Mouse (Mus musculus): ENCODE data around the gene Adam8. TPM values are rescaled to one million over a fixed set of nuclear protein-coding genes. Genes with fewer than 3 reads are reported as not detected.
A peak's percentile ranks its signal among the peaks of the same experiment; 100 is the strongest.

Adam8 gene
- polyA plus RNA-seq, 1 experiment from 2014 or later = 1.6 TPM

GRCm38 (mm10) chr7:139974307-139974706 is 18.1 kb downstream of the Adam8 start:
- no peak overlapping the region for H3K9ac ChIP-seq (ENCODE audit: low read length)
- no peak overlapping the region for H3K4me2 ChIP-seq (ENCODE audit: low read length)
- H3K4me1 ChIP-seq (replicated peaks; ENCODE audit: control insufficient read depth, insufficient read depth, low read length) = no peaks in the 10 kb centered on the region; the same call in 1 of the 2 replicates
- H3K9me3 ChIP-seq (ENCODE audit: control insufficient read depth, low read length) = no peaks in the 10 kb centered on the region
- WGBS = 86% methylated on average over 10 of the region's 10 CpGs
- H3K36me3 ChIP-seq (ENCODE audit: control insufficient read depth, insufficient read depth, low read length) = no peaks in the 10 kb centered on the region
- no peak for ATAC-seq (replicated peaks; ENCODE audit: low FRiP score, low TSS enrichment, low read depth)
- H3K27ac ChIP-seq (ENCODE audit: low read depth) = no peak overlapping the region
- no peaks in the 10 kb centered on the region for H3K27me3 ChIP-seq (replicated peaks; ENCODE audit: control insufficient read depth, insufficient read depth, low read length)
- no peak overlapping the region for H3K4me3 ChIP-seq (ENCODE audit: low read depth, low read length)
- DNase-seq (ENCODE audit: low spot score) = no peak

DNA sequence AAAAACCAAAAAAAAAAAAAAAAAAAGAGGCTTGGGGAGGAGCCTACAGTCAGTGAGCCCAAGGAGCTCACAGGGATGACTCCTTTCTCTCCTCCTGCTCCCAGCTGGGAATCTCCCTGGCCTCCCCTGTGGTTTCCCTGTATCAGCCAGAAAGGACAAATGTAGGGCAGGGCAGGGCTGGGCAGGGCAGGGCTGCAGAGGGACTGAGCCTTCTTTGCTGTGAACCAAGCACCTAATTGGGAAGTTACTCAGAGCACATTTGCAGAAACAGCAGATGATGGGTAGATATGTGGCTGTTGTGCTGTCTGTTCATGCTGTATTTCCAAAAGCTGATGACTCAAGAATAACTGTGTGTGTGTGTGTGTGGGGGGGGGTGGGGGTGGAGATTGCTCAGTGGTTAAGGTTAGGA is 19.4 kb downstream of the Adam8 start:
- no peak overlapping the region for H3K27ac ChIP-seq (ENCODE audit: low read depth)
- DNase-seq (ENCODE audit: low spot score) = no peak
- no peaks in the 10 kb centered on the region for H3K27me3 ChIP-seq (replicated peaks; ENCODE audit: control insufficient read depth, insufficient read depth, low read length)
- H3K9ac ChIP-seq (ENCODE audit: low read length) = no peak overlapping the region
- no peak for ATAC-seq (replicated peaks; ENCODE audit: low FRiP score, low TSS enrichment, low read depth)
- H3K4me1 ChIP-seq (replicated peaks; ENCODE audit: control insufficient read depth, insufficient read depth, low read length) = no peaks in the 10 kb centered on the region
- no peak overlapping the region for H3K4me2 ChIP-seq (ENCODE audit: low read length)
- no peaks in the 10 kb centered on the region for H3K9me3 ChIP-seq (ENCODE audit: control insufficient read depth, low read length)
- H3K36me3 ChIP-seq (ENCODE audit: control insufficient read depth, insufficient read depth, low read length) = no peaks in the 10 kb centered on the region
- H3K4me3 ChIP-seq (ENCODE audit: low read depth, low read length) = no peak overlapping the region

DNA sequence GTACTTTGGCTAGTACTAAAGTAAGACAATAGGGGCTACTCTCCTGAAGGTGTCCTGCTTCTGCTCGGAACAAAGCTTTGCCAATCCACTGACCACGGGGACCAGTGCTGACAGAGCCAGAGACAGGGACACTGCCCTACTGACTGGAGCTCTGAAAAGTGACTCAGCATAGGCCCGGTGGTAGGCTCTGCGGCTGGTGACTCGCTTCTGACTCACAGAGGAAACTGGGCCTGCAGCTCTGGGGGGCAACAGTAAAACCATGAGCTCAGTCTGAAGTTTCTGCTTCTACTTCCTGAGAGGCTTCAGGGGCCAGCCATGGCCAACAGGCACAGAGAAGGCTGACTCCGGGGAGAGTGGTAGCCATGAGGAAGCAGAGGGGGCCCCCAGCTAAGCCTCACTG is 20.9 kb downstream of the Adam8 start:
- WGBS = 62% methylated on average over 6 of the region's 6 CpGs
- DNase-seq (ENCODE audit: low spot score) (no peak), ATAC-seq (replicated peaks; ENCODE audit: low FRiP score, low TSS enrichment, low read depth) (no peak)
- Histone ChIP-seq H3K9ac (ENCODE audit: low read length) (no peak overlapping the region), H3K9me3 (ENCODE audit: control insufficient read depth, low read length) (no peaks in the 10 kb centered on the region), H3K4me3 (ENCODE audit: low read depth, low read length) (no peak overlapping the region), H3K27ac (ENCODE audit: low read depth) (no peak overlapping the region), H3K4me1 (replicated peaks; ENCODE audit: control insufficient read depth, insufficient read depth, low read length) (no peaks in the 10 kb centered on the region), H3K36me3 (ENCODE audit: control insufficient read depth, insufficient read depth, low read length) (no peaks in the 10 kb centered on the region), H3K4me2 (ENCODE audit: low read length) (no peak overlapping the region), H3K27me3 (replicated peaks; ENCODE audit: control insufficient read depth, insufficient read depth, low read length) (no peaks in the 10 kb centered on the region)

DNA sequence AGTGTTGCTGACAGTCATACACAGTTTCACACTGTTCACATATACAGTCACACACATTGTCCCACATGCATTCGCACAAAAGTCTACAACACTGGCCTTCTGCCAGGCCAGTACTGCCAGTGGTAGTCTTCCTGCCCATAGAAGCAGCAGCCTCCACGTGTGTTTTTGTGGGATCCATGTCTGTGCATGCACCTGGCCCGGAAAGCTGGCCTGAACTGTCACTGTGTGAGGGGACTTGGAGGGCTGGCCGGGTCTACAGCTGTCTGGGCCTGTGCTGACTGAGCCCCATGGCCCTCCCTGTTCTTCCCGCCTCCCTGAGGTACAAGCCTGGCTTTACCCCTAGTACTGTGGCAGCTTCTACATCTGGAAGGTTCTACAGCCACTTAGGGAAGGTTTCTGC is 21.4 kb downstream of the Adam8 start:
- H3K36me3 ChIP-seq (ENCODE audit: control insufficient read depth, insufficient read depth, low read length) = no peaks in the 10 kb centered on the region
- H3K27me3 ChIP-seq (replicated peaks; ENCODE audit: control insufficient read depth, insufficient read depth, low read length) = no peaks in the 10 kb centered on the region
- H3K27ac ChIP-seq (ENCODE audit: low read depth) = no peak overlapping the region
- no peaks in the 10 kb centered on the region for H3K4me1 ChIP-seq (replicated peaks; ENCODE audit: control insufficient read depth, insufficient read depth, low read length)
- WGBS = 73% methylated on average over 5 of the region's 5 CpGs
- H3K9me3 ChIP-seq (ENCODE audit: control insufficient read depth, low read length) = no peaks in the 10 kb centered on the region
- H3K4me2 ChIP-seq (ENCODE audit: low read length) = no peak overlapping the region
- no peak overlapping the region for H3K4me3 ChIP-seq (ENCODE audit: low read depth, low read length)
- no peak for DNase-seq (ENCODE audit: low spot score)
- ATAC-seq (replicated peaks; ENCODE audit: low FRiP score, low TSS enrichment, low read depth) = no peak
- H3K9ac ChIP-seq (ENCODE audit: low read length) = no peak overlapping the region

GRCm38 (mm10) chr7:139970216-139970919 is 22.0 kb downstream of the Adam8 start:
- Histone ChIP-seq H3K36me3 (ENCODE audit: control insufficient read depth, insufficient read depth, low read length) (no peaks in the 10 kb centered on the region), H3K4me3 (ENCODE audit: low read depth, low read length) (no peak overlapping the region), H3K4me2 (ENCODE audit: low read length) (no peak overlapping the region), H3K9ac (ENCODE audit: low read length) (no peak overlapping the region), H3K27ac (ENCODE audit: low read depth) (no peak overlapping the region), H3K9me3 (ENCODE audit: control insufficient read depth, low read length) (no peaks in the 10 kb centered on the region), H3K4me1 (replicated peaks; ENCODE audit: control insufficient read depth, insufficient read depth, low read length) (no peaks in the 10 kb centered on the region), H3K27me3 (replicated peaks; ENCODE audit: control insufficient read depth, insufficient read depth, low read length) (no peaks in the 10 kb centered on the region)
- WGBS = 84% methylated on average over 10 of the region's 10 CpGs
- ATAC-seq (replicated peaks; ENCODE audit: low FRiP score, low TSS enrichment, low read depth) (no peak), DNase-seq (ENCODE audit: low spot score) (no peak)

DNA sequence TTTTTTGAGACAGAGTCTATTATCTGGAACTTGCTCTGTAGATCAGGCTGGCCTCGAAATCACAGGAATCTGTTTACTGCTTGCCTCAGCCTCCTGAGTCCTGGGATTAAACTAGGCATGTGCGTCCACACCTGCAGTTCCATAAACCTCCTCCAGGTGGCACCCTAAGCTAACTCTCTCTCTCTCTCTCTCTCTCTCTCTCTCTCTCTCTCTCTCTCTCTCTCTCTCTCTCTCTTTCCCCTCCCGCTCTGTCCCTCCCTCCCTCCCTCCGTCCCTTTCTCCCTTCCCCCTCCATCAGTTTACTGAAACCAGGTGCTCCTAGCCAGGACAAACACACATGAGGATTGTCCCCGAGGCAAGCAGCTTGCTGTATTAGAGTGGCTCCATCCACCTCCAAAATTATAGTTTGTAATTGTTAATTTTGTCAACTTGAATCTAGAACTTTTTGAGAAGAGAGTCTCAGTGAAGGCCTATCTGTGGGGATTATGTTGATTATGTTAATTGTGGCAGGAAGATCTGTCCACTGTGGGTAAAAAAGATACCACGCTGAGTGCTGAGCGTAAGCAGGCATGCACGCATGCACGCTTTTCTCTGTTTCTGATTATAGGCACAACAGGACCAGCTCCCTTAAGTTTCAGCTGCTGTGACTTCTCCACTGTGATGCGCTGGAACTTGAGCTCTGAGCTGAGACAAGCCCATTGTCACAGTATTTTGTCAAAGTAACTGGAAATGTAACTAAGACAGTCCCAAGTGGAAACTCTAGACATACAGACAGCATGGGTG is 22.8 kb downstream of the Adam8 start:
- DNase-seq (ENCODE audit: low spot score) (peak; percentile 89), ATAC-seq (replicated peaks; ENCODE audit: low FRiP score, low TSS enrichment, low read depth) (no peak)
- H3K36me3 ChIP-seq (ENCODE audit: control insufficient read depth, insufficient read depth, low read length) = no peaks in the 10 kb centered on the region
- H3K9me3 ChIP-seq (ENCODE audit: control insufficient read depth, low read length) = no peaks in the 10 kb centered on the region
- WGBS = 41% methylated on average over 10 of the region's 10 CpGs
- H3K27ac ChIP-seq (ENCODE audit: low read depth) = no peak overlapping the region
- no peak overlapping the region for H3K4me2 ChIP-seq (ENCODE audit: low read length)
- H3K9ac ChIP-seq (ENCODE audit: low read length) = no peak overlapping the region
- no peaks in the 10 kb centered on the region for H3K27me3 ChIP-seq (replicated peaks; ENCODE audit: control insufficient read depth, insufficient read depth, low read length)
- H3K4me1 ChIP-seq (replicated peaks; ENCODE audit: control insufficient read depth, insufficient read depth, low read length) = no peaks in the 10 kb centered on the region
- no peak overlapping the region for H3K4me3 ChIP-seq (ENCODE audit: low read depth, low read length)

GRCm38 (mm10) chr7:139968428-139968827 is 23.9 kb downstream of the Adam8 start:
- Histone ChIP-seq H3K4me1 (replicated peaks; ENCODE audit: control insufficient read depth, insufficient read depth, low read length) (no peaks in the 10 kb centered on the region), H3K27ac (ENCODE audit: low read depth) (no peak overlapping the region), H3K4me2 (ENCODE audit: low read length) (no peak overlapping the region), H3K36me3 (ENCODE audit: control insufficient read depth, insufficient read depth, low read length) (no peaks in the 10 kb centered on the region), H3K4me3 (ENCODE audit: low read depth, low read length) (no peak overlapping the region), H3K9ac (ENCODE audit: low read length) (no peak overlapping the region), H3K9me3 (ENCODE audit: control insufficient read depth, low read length) (no peaks in the 10 kb centered on the region), H3K27me3 (replicated peaks; ENCODE audit: control insufficient read depth, insufficient read depth, low read length) (no peaks in the 10 kb centered on the region)
- no peak for DNase-seq (ENCODE audit: low spot score)
- no peak for ATAC-seq (replicated peaks; ENCODE audit: low FRiP score, low TSS enrichment, low read depth)
- WGBS = 61% methylated on average over 5 of the region's 5 CpGs

GRCm38 (mm10) chr7:139967175-139967574 is 25.2 kb downstream of the Adam8 start:
- Histone ChIP-seq H3K9me3 (ENCODE audit: control insufficient read depth, low read length) (no peaks in the 10 kb centered on the region), H3K27me3 (replicated peaks; ENCODE audit: control insufficient read depth, insufficient read depth, low read length) (no peaks in the 10 kb centered on the region), H3K4me1 (replicated peaks; ENCODE audit: control insufficient read depth, insufficient read depth, low read length) (no peaks in the 10 kb centered on the region), H3K4me3 (ENCODE audit: low read depth, low read length) (no peak overlapping the region), H3K36me3 (ENCODE audit: control insufficient read depth, insufficient read depth, low read length) (no peaks in the 10 kb centered on the region), H3K27ac (ENCODE audit: low read depth) (no peak overlapping the region), H3K4me2 (ENCODE audit: low read length) (no peak overlapping the region), H3K9ac (ENCODE audit: low read length) (no peak overlapping the region)
- DNase-seq (ENCODE audit: low spot score) = no peak
- WGBS = 30% methylated on average over 4 of the region's 4 CpGs
- ATAC-seq (replicated peaks; ENCODE audit: low FRiP score, low TSS enrichment, low read depth) = no peak

DNA sequence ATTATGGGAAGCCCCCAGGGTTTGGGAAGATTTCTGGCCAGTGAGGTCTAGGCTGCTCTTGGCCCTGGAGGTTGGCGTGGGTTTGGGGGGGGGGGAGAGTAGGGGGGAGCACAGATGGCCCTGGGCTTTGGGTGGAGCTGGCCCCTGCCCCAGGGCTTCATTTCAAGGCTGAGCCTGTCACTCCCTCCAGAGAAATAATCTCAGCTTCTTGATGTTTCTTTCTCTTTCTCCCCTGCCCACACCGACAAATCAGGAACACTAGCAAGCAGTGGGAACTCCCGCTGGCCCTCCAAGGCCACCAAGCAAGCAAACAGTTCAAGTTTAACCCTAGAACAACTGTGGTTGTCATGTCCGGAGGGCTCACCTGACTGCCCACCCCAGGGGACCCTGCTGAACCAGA is 28.5 kb downstream of the Adam8 start:
- no peak for DNase-seq (ENCODE audit: low spot score)
- no peaks in the 10 kb centered on the region for H3K4me1 ChIP-seq (replicated peaks; ENCODE audit: control insufficient read depth, insufficient read depth, low read length)
- no peak overlapping the region for H3K27ac ChIP-seq (ENCODE audit: low read depth)
- WGBS = 64% methylated on average over 4 of the region's 4 CpGs
- no peak overlapping the region for H3K4me2 ChIP-seq (ENCODE audit: low read length)
- no peaks in the 10 kb centered on the region for H3K27me3 ChIP-seq (replicated peaks; ENCODE audit: control insufficient read depth, insufficient read depth, low read length)
- no peak overlapping the region for H3K9ac ChIP-seq (ENCODE audit: low read length)
- no peak for ATAC-seq (replicated peaks; ENCODE audit: low FRiP score, low TSS enrichment, low read depth)
- H3K9me3 ChIP-seq (ENCODE audit: control insufficient read depth, low read length) = no peaks in the 10 kb centered on the region
- H3K4me3 ChIP-seq (ENCODE audit: low read depth, low read length) = no peak overlapping the region
- H3K36me3 ChIP-seq (ENCODE audit: control insufficient read depth, insufficient read depth, low read length) = no peaks in the 10 kb centered on the region

All from intestine, embryonic 14.5 days (tissue).